Mouse (Mus musculus): ENCODE measurements around the gene Atp11a.

The Atp11a gene

GRCm38 (mm10) chr8:12822892-12823291, 66.1 kb downstream of the Atp11a start:
- DNase-seq (ENCODE audit: low spot score), result no peak

GRCm38 (mm10) chr8:12824562-12824961, 67.7 kb downstream of the Atp11a start:
- DNase-seq (ENCODE audit: low spot score), result no peak

- no peak for DNase-seq (ENCODE audit: low spot score)
These were observed 68.4 kb downstream of the Atp11a start for GRCm38 (mm10) chr8:12825236-12825635.

GRCm38 (mm10) chr8:12825686-12826237, 68.9 kb downstream of the Atp11a start:
- DNase-seq (ENCODE audit: low spot score), result no peak

- no peak for DNase-seq (ENCODE audit: low spot score)
These were observed 70.3 kb downstream of the Atp11a start for GRCm38 (mm10) chr8:12827124-12827523.

- no peak for DNase-seq (ENCODE audit: low spot score)
These were observed 71.5 kb downstream of the Atp11a start for GRCm38 (mm10) chr8:12828298-12828697.

GRCm38 (mm10) chr8:12829381-12829780, 72.6 kb downstream of the Atp11a start:
- DNase-seq (ENCODE audit: low spot score), result no peak

- DNase-seq (ENCODE audit: low spot score), result no peak
These were observed 75.1 kb downstream of the Atp11a start for GRCm38 (mm10) chr8:12831659-12832589.

- DNase-seq (ENCODE audit: low spot score), result no peak
These were observed 76.8 kb downstream of the Atp11a start for GRCm38 (mm10) chr8:12833616-12834015.

- no peak for DNase-seq (ENCODE audit: low spot score)
These were observed 84.0 kb downstream of the Atp11a start for GRCm38 (mm10) chr8:12840834-12841233.

- no peak for DNase-seq (ENCODE audit: low spot score)
These were observed 85.7 kb downstream of the Atp11a start for GRCm38 (mm10) chr8:12842342-12842995.

GRCm38 (mm10) chr8:12844347-12844950, 87.6 kb downstream of the Atp11a start:
- no peak for DNase-seq (ENCODE audit: low spot score)

- no peak for DNase-seq (ENCODE audit: low spot score)
These were observed 89.6 kb downstream of the Atp11a start for GRCm38 (mm10) chr8:12846447-12846846.

- DNase-seq (ENCODE audit: low spot score), result no peak
These were observed 94.4 kb downstream of the Atp11a start for GRCm38 (mm10) chr8:12851241-12851640.

- DNase-seq (ENCODE audit: low spot score), result no peak
These were observed 99.2 kb downstream of the Atp11a start for GRCm38 (mm10) chr8:12856038-12856437.

- DNase-seq (ENCODE audit: low spot score), result no peak
These were observed 106.2 kb downstream of the Atp11a start for GRCm38 (mm10) chr8:12863061-12863460.

GRCm38 (mm10) chr8:12863608-12864007, 106.8 kb downstream of the Atp11a start:
- DNase-seq (ENCODE audit: low spot score), result no peak

GRCm38 (mm10) chr8:12865790-12866189, 109.0 kb downstream of the Atp11a start:
- DNase-seq (ENCODE audit: low spot score), result no peak

GRCm38 (mm10) chr8:12869661-12870060, 112.8 kb downstream of the Atp11a start:
- no peak for DNase-seq (ENCODE audit: low spot score)

GRCm38 (mm10) chr8:12870656-12871055, 113.8 kb downstream of the Atp11a start:
- no peak for DNase-seq (ENCODE audit: low spot score)

- DNase-seq (ENCODE audit: low spot score), result no peak
These were observed 114.6 kb downstream of the Atp11a start for GRCm38 (mm10) chr8:12871461-12871860.

- DNase-seq (ENCODE audit: low spot score), result no peak
These were observed 116.2 kb downstream of the Atp11a start for GRCm38 (mm10) chr8:12872983-12873356.

Measured in left cerebral cortex, adult 11 months (tissue).